Mouse (Mus musculus) neural tube, embryonic 13.5 days (tissue): ENCODE measurements around the gene Rft1. TPM values are rescaled to one million over a fixed set of nuclear protein-coding genes. Genes with fewer than 3 reads are reported as not detected.
A peak's percentile ranks its signal among the peaks of the same experiment; 100 is the strongest.

Source experiments
- ATAC-seq: fragments of 200-750 bp; cut with Nextera tagmentation; 2 replicates; pipeline ENCODE4 v1.8.0; 2017; ENCODE audit warnings: low read depth, mild to moderate bottlenecking, moderate TSS enrichment, moderate library complexity
- H3K27ac ChIP-seq: fragments of 300-500 bp; sonication (generic); replicated peaks from 2 replicates; pipeline ENCODE4 v1.5.1; 2015; ENCODE audit warnings: moderate library complexity, mild to moderate bottlenecking, inconsistent platforms
- H3K27me3 ChIP-seq: fragments of 300-500 bp; sonication (generic); 2 replicates; pipeline ENCODE4 v1.6.1; 2015; ENCODE audit warnings: mild to moderate bottlenecking, inconsistent platforms
- H3K36me3 ChIP-seq: fragments of 300-500 bp; sonication (generic); 2 replicates; pipeline ENCODE4 v1.6.1; 2015; ENCODE audit warnings: mild to moderate bottlenecking, inconsistent platforms
- H3K4me1 ChIP-seq: fragments of 300-500 bp; sonication (generic); replicated peaks from 2 replicates; pipeline ENCODE4 v1.6.1; 2015; ENCODE audit warnings: inconsistent platforms
- H3K4me2 ChIP-seq: fragments of 300-500 bp; sonication (generic); 2 replicates; pipeline ENCODE4 v1.6.1; 2015; ENCODE audit warnings: inconsistent platforms, mild to moderate bottlenecking, moderate library complexity
- H3K4me3 ChIP-seq: fragments of 300-500 bp; sonication (generic); 2 replicates; pipeline ENCODE4 v1.5.1; 2015; ENCODE audit warnings: mild to moderate bottlenecking, inconsistent platforms
- H3K9ac ChIP-seq: fragments of 300-500 bp; sonication (generic); 2 replicates; pipeline ENCODE4 v1.6.1; 2015; ENCODE audit warnings: moderate library complexity, mild to moderate bottlenecking, inconsistent platforms
- H3K9me3 ChIP-seq: fragments of 300-500 bp; sonication (generic); 2 replicates; pipeline ENCODE4 v1.6.1; 2016; ENCODE audit warnings: inconsistent platforms
- WGBS: fragments of 180-500 bp; shearing (Covaris S2); methylation state at CpG from one replicate; pipeline ENCODE4 v1.1.7; 2015; 5-methylcytosine and 5-hydroxymethylcytosine counted together
- polyA plus RNA-seq: library from polyadenylated mRNA; unstranded; fragments of >200 nt; fragmentation: Nextera tagmentation; extraction: Ambion mirVana; gene quantifications from 2 replicates; pipeline ENCODE4 v1.2.1, GENCODE M21; 2015

Gene Rft1
- polyA plus RNA-seq, 1 experiment from 2014 or later = 9.9 TPM

DNA sequence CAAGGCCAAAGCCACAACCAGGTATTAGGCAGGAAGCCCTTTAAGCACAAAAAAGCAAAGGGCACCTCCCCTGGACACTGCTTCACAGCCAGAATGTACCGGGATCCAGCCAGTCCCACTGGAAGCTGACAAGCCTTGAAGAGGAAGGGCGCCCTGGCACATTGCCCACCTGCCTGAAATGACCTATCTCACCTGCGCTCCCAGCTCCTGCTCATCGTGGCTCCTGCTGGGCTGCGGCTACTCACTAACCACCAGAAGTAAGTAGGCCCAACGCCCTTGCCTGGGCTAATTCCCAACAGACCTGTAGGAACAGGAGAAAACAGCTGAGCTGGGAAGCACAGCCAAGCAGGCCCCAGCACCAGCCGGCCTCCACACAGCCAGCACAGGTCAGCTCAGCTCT lies 32.0 kb upstream of the Rft1 start:
- WGBS = 80% methylated on average over 7 of the region's 7 CpGs
- no peak for ATAC-seq
- H3K9ac ChIP-seq = no peak overlapping the region
- no peak overlapping the region for H3K4me3 ChIP-seq
- no peak overlapping the region for H3K4me2 ChIP-seq
- H3K27ac ChIP-seq = no peak overlapping the region
- peaks cover 38% of the 10 kb centered on the region for H3K4me1 ChIP-seq
- H3K36me3 ChIP-seq = no peaks in the 10 kb centered on the region
- H3K9me3 ChIP-seq = no peaks in the 10 kb centered on the region
- peaks cover 6% of the 10 kb centered on the region; the same call in 1 of the 2 replicates for H3K27me3 ChIP-seq

DNA sequence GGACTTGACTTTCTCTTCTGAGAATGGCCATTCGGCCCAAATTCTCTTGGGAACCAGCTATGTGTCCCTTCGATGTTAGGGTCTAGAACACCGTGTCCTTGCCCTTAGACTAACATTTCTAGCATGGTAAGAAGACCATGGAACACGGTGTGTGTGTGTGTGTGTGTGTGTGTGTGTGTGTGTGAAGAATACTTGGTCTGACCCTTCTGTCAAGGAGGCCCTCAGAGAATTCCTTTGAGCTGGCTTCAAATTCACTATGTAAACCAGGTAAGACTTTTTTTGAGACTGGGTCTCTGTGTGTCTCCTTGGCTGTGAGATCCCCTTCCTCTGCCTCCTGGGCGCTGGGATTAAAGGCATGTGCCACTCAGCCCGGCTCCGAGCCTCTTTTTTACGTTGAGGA lies 31.6 kb upstream of the Rft1 start:
- no peak overlapping the region for H3K4me2 ChIP-seq
- no peaks in the 10 kb centered on the region for H3K36me3 ChIP-seq
- no peak for ATAC-seq
- H3K9me3 ChIP-seq = no peaks in the 10 kb centered on the region
- no peak overlapping the region for H3K27ac ChIP-seq
- 90% methylated on average over 8 of the region's 8 CpGs for WGBS
- H3K4me3 ChIP-seq = no peak overlapping the region
- H3K27me3 ChIP-seq = peaks cover 6% of the 10 kb centered on the region; the same call in 1 of the 2 replicates
- H3K9ac ChIP-seq = no peak overlapping the region
- peaks cover 38% of the 10 kb centered on the region for H3K4me1 ChIP-seq

DNA sequence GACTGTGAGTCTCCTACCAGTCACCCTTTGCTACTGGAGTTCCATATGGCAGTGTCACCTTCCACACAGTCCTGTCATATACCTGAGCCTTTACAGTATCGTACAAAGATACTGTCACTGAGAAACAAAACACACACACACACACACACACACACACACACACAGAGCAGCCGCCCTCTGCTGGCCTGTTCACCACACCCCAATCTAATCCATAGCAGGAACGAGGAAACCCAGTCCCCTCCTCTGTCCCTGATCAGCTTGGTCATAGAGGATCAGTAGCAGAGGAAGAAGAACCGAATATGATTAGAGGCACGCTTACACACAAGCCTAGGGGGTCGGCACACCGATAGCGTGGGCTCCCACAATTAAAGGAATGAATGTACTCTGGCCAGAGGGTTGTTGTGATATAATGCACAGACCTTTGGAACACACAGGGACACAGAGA lies 29.9 kb upstream of the Rft1 start:
- no peak overlapping the region for H3K27ac ChIP-seq
- H3K27me3 ChIP-seq = peaks cover 6% of the 10 kb centered on the region; the same call in 1 of the 2 replicates
- peak overlapping the region; percentile 73 for H3K9ac ChIP-seq
- H3K4me1 ChIP-seq = peaks cover 35% of the 10 kb centered on the region
- peak overlapping the region; percentile 65 for H3K4me2 ChIP-seq
- H3K4me3 ChIP-seq = peak overlapping the region; percentile 58
- ATAC-seq = no peak
- no peaks in the 10 kb centered on the region for H3K36me3 ChIP-seq
- WGBS = 71% methylated on average over 8 of the region's 8 CpGs
- no peaks in the 10 kb centered on the region for H3K9me3 ChIP-seq

DNA sequence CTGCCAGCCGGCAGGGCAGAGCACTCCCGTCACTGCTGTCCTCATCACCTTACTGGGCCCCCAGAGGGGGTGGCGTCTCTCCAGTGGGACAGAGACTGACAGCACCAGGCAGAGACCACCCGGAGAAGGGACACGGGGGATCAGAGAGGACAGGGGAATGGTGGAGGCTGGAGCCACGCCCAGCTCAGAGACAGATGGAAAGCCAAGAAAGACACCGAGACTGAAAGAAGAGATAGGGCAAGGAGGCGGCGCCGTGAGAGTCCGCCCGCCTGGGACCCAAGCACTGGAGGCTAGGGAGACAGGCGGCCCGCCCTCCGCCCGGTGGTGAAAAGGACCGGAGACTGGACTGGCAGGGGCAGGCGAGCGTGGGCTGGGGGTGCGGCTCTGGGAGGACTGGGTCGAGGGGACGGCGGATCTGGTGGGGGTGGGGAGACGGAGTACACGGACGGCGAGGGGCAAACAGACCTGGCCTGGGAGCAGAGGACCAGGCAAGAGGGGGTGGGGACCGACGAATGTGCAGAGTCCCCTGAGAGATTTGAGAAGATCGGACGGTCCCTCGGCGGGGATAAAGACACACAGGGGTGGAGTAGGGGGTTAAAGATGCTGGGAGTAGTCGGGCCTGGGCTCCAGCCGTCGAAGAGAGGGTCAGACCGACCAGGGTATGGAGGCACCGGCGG lies 28.9 kb upstream of the Rft1 start:
- peaks cover 33% of the 10 kb centered on the region for H3K4me1 ChIP-seq
- peak overlapping the region; percentile 65 for H3K4me2 ChIP-seq
- H3K27me3 ChIP-seq = peaks cover 6% of the 10 kb centered on the region; the same call in 1 of the 2 replicates
- 2% methylated on average over 39 of the region's 39 CpGs for WGBS
- H3K27ac ChIP-seq = peak overlapping the region; percentile 75
- H3K9me3 ChIP-seq = no peaks in the 10 kb centered on the region
- peak; percentile 25 for ATAC-seq
- peak overlapping the region; percentile 58 for H3K4me3 ChIP-seq
- no peaks in the 10 kb centered on the region for H3K36me3 ChIP-seq
- H3K9ac ChIP-seq = peak overlapping the region; percentile 73

DNA sequence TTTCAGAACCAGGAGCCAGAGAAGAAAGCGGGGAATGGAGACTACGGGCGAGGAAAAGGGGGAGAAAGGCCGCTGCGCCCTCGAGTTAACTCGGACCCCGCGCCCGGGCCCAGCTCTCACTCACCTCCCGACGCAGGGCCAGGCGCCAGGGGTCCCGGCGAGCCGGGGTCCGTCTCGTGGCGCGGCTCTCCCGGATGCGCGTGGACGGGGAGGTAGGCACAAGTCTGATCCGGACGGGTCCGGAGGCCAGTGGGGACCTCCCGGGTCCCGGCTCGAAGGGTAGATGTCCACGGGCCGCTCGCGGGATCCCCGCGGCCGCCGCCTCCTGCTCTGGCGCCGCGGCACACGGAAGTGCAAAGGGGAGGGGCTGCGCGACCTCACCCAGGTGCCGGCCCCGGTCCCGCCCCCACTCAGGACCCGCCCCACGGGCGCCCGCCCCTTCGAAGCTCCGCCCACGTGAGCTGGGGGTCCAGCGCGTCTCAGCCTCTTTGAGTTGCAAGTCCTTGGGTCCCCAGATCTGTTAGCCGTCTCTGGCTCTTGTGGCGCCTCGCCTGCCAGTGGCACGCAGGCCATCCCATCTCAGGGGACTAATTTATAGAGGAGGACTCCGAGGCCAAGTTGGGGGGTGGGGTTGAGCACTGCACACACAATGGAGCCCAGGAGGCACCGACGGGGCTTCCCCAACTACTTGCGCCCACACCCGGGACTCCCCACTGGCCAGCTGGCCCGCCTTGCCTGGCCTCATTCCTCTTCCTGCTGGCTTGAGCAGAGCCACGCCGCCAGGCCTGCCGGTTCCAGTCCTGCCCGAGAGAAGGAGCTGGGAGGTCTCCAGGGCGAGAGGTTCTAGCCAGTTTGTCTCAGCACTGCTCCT lies 28.1 kb upstream of the Rft1 start, which contains the start of gene Prkcd:
Gene Prkcd (minus strand): TSS at position 355 of the 871 bp plus-strand sequence.
- peak within 1 kb of the TSS; percentile 73 for H3K9ac ChIP-seq
- peak within 1 kb of the TSS; percentile 65 for H3K4me2 ChIP-seq
- H3K4me3 ChIP-seq = peak within 1 kb of the TSS; percentile 58
- no peaks in the 10 kb centered on the region for H3K36me3 ChIP-seq
- peaks cover 33% of the 10 kb centered on the region for H3K4me1 ChIP-seq
- WGBS = 1% methylated on average over 51 of the region's 71 CpGs
- peaks cover 6% of the 10 kb centered on the region; the same call in 1 of the 2 replicates for H3K27me3 ChIP-seq
- no peaks in the 10 kb centered on the region for H3K9me3 ChIP-seq
- H3K27ac ChIP-seq = peak within 1 kb of the TSS; percentile 75
- ATAC-seq = peak; percentile 63

DNA sequence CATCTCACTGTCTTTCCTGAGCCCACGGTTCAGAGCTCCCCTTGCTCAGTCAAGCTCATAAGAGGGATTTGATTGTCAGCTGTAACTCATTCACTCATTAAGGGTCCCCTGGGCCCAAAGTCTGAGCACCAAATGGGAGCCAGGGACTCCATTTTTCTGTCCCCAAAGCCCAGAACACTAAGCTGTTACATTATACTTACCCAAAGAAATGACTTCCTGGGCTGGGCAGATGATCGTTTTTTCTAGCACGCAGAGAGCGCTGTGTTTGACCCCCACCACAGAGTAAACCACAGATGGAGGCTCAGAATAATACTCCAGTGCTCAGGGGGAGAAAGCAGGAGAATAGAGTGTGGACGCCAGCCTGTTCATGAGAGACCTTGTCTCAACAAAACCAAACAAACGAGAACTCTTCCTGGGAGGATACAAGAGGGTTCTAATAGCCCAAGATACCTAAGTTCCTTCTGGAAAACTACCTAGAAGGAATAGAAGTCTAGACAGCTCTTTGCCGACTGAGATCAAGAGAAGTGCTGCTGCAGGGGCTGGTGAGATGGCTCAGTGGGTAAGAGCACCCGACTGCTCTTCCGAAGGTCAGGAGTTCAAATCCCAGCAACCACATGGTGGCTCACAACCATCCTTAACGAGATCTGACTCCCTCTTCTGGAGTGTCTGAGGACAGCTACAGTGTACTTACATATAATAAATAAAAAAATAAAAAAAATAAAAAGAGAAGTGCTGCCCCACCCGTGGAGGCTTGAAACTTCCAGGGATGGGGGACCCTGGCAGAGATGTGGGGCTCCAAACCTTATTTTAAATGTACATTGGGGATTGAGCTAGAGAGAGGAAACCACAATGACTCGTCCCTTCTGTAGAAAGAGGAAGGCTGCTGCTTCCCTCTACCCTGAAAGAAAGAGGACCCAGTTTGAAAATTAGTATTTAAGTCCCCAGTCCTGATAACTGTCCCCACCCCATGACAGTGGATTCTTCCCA lies 27.1 kb upstream of the Rft1 start:
- ATAC-seq = peak; percentile 60; the same call in 1 of the 2 replicates
- Histone ChIP-seq H3K9me3 (no peaks in the 10 kb centered on the region), H3K4me3 (peak overlapping the region; percentile 58), H3K27me3 (peaks cover 6% of the 10 kb centered on the region; the same call in 1 of the 2 replicates), H3K4me2 (peak overlapping the region; percentile 65), H3K27ac (peak overlapping the region; percentile 75), H3K36me3 (no peaks in the 10 kb centered on the region), H3K4me1 (peaks cover 38% of the 10 kb centered on the region), H3K9ac (peak overlapping the region; percentile 73)
- 55% methylated on average over 12 of the region's 12 CpGs for WGBS

DNA sequence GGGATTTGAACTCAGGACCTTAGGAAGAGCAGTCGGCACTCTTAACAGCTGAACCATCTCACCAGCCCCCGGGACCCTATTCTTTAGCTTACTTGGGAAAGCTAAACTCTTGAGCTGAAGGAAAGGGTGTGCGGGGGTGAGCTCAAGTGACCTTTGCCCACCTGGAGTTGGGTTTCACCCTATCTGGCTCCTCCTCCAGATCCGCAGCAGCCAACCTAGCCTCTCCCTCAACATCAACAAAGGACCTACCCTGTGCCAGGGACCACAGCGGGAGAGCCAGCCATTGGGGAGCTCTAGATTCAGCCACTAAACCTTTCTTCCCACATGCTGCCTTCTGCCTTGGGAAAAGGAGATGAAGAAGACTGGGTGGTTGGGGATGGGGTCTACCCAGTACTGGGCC lies 25.9 kb upstream of the Rft1 start:
- peaks cover 6% of the 10 kb centered on the region; the same call in 1 of the 2 replicates for H3K27me3 ChIP-seq
- no peak for ATAC-seq
- no peak overlapping the region for H3K27ac ChIP-seq
- H3K9ac ChIP-seq = no peak overlapping the region
- H3K4me1 ChIP-seq = peaks cover 38% of the 10 kb centered on the region
- H3K9me3 ChIP-seq = no peaks in the 10 kb centered on the region
- WGBS = 91% methylated on average over 5 of the region's 5 CpGs
- no peak overlapping the region for H3K4me2 ChIP-seq
- no peak overlapping the region for H3K4me3 ChIP-seq
- H3K36me3 ChIP-seq = no peaks in the 10 kb centered on the region

DNA sequence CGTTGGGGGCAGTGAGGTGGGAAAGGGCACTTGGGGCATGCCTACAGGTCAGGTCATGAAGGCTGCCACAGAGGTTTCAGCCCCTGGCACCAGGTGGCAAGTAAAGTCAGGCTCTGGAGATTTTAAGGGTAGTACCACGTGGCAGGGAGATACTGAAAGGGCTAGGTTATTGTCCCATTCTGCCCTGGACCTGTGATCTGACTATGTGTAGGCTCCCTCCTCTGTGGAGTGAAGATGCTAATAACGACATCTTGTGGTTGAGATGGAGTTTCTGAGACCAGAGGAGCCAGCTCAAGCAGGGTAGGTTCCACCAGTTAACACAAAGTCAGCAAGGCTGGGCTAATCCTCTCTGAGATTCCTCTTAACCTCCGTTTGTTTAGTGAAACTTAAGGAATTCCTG lies 24.3 kb upstream of the Rft1 start:
- WGBS = 62% methylated on average over 4 of the region's 4 CpGs
- ATAC-seq = no peak
- H3K4me3 ChIP-seq = no peak overlapping the region
- H3K4me2 ChIP-seq = no peak overlapping the region
- H3K27ac ChIP-seq = no peak overlapping the region
- H3K36me3 ChIP-seq = no peaks in the 10 kb centered on the region
- H3K4me1 ChIP-seq = peaks cover 27% of the 10 kb centered on the region
- no peak overlapping the region for H3K9ac ChIP-seq
- H3K27me3 ChIP-seq = peaks cover 2% of the 10 kb centered on the region; the same call in 1 of the 2 replicates
- H3K9me3 ChIP-seq = no peaks in the 10 kb centered on the region

DNA sequence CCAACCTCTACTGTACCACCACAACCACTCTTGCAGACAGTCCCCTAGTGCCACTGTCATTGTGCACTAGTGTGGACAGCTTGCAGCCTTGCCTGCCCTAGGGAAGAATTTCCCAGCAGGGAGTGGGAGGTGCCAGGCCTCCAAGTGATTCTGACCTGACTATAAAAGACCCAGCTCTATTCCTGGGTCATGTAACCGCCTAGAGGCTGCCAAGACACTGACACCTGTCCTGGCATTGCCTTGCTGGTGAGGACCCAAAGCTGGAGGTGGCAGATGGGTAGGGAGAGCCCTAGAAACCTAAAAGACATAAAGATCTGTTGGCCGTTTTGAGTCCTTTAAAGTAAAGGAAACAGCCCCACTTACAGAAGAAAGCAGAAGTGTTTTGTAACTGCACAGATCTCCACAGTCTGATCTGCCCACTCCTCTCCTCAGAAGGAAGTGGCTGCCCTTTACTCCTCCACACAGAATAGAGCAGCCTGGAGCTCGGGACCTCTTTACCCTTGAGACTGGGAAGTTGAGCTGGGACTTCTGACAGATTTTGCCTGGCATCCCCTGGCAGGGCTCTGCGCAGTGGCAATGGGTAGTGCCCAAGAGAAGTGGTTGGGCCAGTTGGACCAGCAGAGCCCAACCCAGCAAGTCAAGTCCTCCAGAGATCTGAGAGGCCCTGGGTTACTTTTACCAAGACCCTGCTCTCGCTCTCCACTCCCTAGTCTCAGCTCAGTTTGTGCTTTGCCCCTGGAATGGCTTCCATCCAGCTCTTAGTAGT lies 23.2 kb upstream of the Rft1 start:
- H3K9me3 ChIP-seq = no peaks in the 10 kb centered on the region
- H3K4me1 ChIP-seq = peaks cover 16% of the 10 kb centered on the region
- no peak overlapping the region for H3K9ac ChIP-seq
- H3K4me2 ChIP-seq = no peak overlapping the region
- 69% methylated on average over 5 of the region's 5 CpGs for WGBS
- no peak overlapping the region for H3K27ac ChIP-seq
- no peak for ATAC-seq
- H3K4me3 ChIP-seq = no peak overlapping the region
- H3K27me3 ChIP-seq = no peaks in the 10 kb centered on the region
- H3K36me3 ChIP-seq = no peaks in the 10 kb centered on the region

DNA sequence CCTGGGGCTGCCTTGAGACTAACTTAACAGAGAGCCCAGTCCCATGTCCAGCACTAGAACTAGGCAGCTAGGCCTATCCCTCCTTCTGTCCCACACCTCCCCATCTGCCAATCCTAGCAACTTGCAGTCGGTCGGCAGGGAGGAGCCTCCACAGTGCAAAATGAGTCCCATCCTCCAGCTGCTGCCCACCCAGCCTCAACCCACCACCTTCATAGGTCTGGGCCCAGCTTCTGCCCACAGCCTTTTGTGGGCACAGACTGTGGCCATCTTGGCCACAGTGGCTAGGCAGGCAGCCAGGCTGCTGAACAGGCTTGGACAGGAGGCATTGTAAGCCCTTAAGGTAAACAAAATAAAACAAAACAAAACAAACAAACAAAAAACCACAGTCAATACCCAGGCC lies 22.3 kb upstream of the Rft1 start:
- no peak overlapping the region for H3K9ac ChIP-seq
- no peak overlapping the region for H3K4me3 ChIP-seq
- 44% methylated on average over 2 of the region's 2 CpGs for WGBS
- H3K9me3 ChIP-seq = no peaks in the 10 kb centered on the region
- no peak for ATAC-seq
- H3K27me3 ChIP-seq = no peaks in the 10 kb centered on the region
- no peak overlapping the region for H3K27ac ChIP-seq
- no peaks in the 10 kb centered on the region for H3K36me3 ChIP-seq
- no peak overlapping the region for H3K4me2 ChIP-seq
- peaks cover 7% of the 10 kb centered on the region; the same call in 1 of the 2 replicates for H3K4me1 ChIP-seq

DNA sequence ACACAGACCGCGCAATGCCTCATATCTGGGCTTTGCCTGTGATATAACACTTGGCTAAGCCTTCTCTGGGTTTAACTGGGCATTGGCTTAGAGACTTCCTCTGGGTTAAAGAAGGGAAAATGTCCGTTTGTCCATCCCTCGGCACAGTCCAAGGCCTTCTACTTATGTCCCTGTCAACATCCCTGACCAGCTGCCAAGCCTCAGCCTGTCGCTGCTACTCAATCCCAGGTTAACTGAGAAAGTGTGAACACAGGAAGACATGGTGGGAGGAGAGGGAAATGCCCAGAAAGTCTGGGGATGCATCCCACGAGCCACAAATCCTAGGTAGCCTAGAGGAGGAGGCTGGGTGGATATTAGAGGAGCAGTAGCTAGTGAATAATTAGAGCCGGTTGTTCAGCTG lies 20.5 kb upstream of the Rft1 start:
- Histone ChIP-seq H3K4me3 (no peak overlapping the region), H3K9ac (no peak overlapping the region), H3K27ac (no peak overlapping the region), H3K27me3 (no peaks in the 10 kb centered on the region), H3K4me2 (no peak overlapping the region), H3K4me1 (0 out of 2 replicates have a peak, but pooled peaks cover 5% of the 10 kb centered on the region), H3K36me3 (no peaks in the 10 kb centered on the region), H3K9me3 (no peaks in the 10 kb centered on the region)
- 69% methylated on average over 7 of the region's 7 CpGs for WGBS
- ATAC-seq = no peak
